Comparison of ENCODE assay signal across 12 mouse cellular contexts in the genomic region with DNA sequence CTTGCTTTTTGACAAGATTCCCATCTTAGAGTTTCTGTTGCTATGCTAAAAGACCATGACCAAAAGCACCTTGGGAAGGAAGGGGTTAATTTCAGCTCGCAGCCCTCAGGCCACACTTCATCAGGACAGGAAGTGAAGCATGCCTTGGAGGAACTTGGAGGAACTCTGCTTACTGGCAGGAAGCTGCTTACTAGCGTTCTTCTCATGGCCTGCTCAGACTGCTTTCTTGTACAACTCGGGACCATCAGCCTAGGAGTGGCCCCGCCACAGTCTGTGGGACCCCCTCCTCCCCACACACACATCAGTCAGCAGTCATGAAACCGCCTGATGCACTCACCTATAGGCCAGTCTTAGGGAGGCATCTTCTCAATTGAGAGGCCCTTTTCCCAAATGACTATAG. TPM values are rescaled to one million over a fixed set of nuclear protein-coding genes. Genes with fewer than 3 reads are reported as not detected.
DNase-seq lines count a peak whose midpoint lies in the region; ATAC-seq and TF ChIP-seq lines count a peak whose summit lies in the region.
"Had no signal": no experiment of that assay in that cellular context is flagged by ENCODE, and none has a peak within 500 bp of the region (broad histone marks: within the 10 kb centered on the region; RNA-seq: fewer than 3 reads in every experiment).

No protein-coding gene starts in this region.

- H3K9ac ChIP-seq in heart, embryonic 12.5 days: no peak overlapping the region
- H3K9ac ChIP-seq in lung, postnatal 0 days (replicated peaks; ENCODE audit: low read depth): 0 out of 2 replicates have a peak overlapping the region, but pooled peaks have one; percentile 6
- no peak overlapping the region for H3K9ac ChIP-seq in stomach, embryonic 16.5 days (ENCODE audit: low read length)
- H3K9ac ChIP-seq: neural tube, embryonic 13.5 days had no signal

- TF ChIP-seq EP300 in lung, postnatal 0 days (IDR thresholded peaks at IDR 0.05): no peak

- no peaks in the 10 kb centered on the region for H3K9me3 ChIP-seq in heart, embryonic 12.5 days (replicated peaks)
- H3K9me3 ChIP-seq in heart, embryonic 10.5 days: no peaks in the 10 kb centered on the region
- no peaks in the 10 kb centered on the region for H3K9me3 ChIP-seq in lung, postnatal 0 days (ENCODE audit: low read length)
- H3K9me3 ChIP-seq in stomach, embryonic 16.5 days (replicated peaks; ENCODE audit: control insufficient read depth, low read length): no peaks in the 10 kb centered on the region
- H3K9me3 ChIP-seq: neural tube, embryonic 13.5 days had no signal

- H3K27ac ChIP-seq in heart, embryonic 12.5 days (ENCODE audit: poor library complexity, severe bottlenecking): no peak overlapping the region
- no peak overlapping the region for H3K27ac ChIP-seq in heart, embryonic 10.5 days
- peak overlapping the region; percentile 48; the same call in 1 of the 2 replicates for H3K27ac ChIP-seq in lung, postnatal 0 days (ENCODE audit: low read length)
- H3K27ac ChIP-seq in stomach, embryonic 16.5 days (ENCODE audit: low read length): peak overlapping the region; percentile 54; the same call in 1 of the 2 replicates
- H3K27ac ChIP-seq: neural tube, embryonic 13.5 days had no signal

- WGBS in heart, embryonic 12.5 days: 30% methylated on average over 5 of the region's 5 CpGs
- 41% methylated on average over 5 of the region's 5 CpGs for WGBS in heart, embryonic 10.5 days
- 18% methylated on average over 5 of the region's 5 CpGs for WGBS in lung, postnatal 0 days
- 19% methylated on average over 5 of the region's 5 CpGs for WGBS in lung, adult 2 months
- WGBS in stomach, embryonic 16.5 days: 33% methylated on average over 5 of the region's 5 CpGs

- no peak for TF ChIP-seq CTCF in lung, postnatal 0 days (IDR thresholded peaks at IDR 0.05)
- no peak for TF ChIP-seq CTCF in lung, adult 2 months (IDR thresholded peaks at IDR 0.05; ENCODE audit: insufficient read depth, low read length)

- H3K27me3 ChIP-seq in heart, embryonic 12.5 days (replicated peaks): no peaks in the 10 kb centered on the region
- H3K27me3 ChIP-seq in heart, embryonic 10.5 days (ENCODE audit: insufficient read depth, poor library complexity, severe bottlenecking): no peaks in the 10 kb centered on the region
- no peaks in the 10 kb centered on the region for H3K27me3 ChIP-seq in lung, postnatal 0 days (replicated peaks; ENCODE audit: insufficient read depth, low read length)
- H3K27me3 ChIP-seq in stomach, embryonic 16.5 days (ENCODE audit: control insufficient read depth, insufficient read depth, low read length): no peaks in the 10 kb centered on the region
- H3K27me3 ChIP-seq: neural tube, embryonic 13.5 days had no signal

- no peak overlapping the region for H3K4me2 ChIP-seq in heart, embryonic 12.5 days
- H3K4me2 ChIP-seq in lung, postnatal 0 days (replicated peaks; ENCODE audit: low read depth, low read length): no peak overlapping the region
- H3K4me2 ChIP-seq in stomach, embryonic 16.5 days (ENCODE audit: low read depth, low read length): no peak overlapping the region
- H3K4me2 ChIP-seq: neural tube, embryonic 13.5 days had no signal

- peak; percentile 19; the same call in 1 of the 2 replicates for ATAC-seq in heart, embryonic 12.5 days (ENCODE audit: insufficient number of reproducible peaks, low FRiP score)
- ATAC-seq in lung, postnatal 0 days: 0 out of 2 replicates have a peak, but pooled peaks have one; percentile 6
- ATAC-seq in stomach, embryonic 16.5 days (ENCODE audit: insufficient read depth, low FRiP score): peak; percentile 57; the same call in 1 of the 2 replicates

- intact Hi-C loops in heart, postnatal 10 days (cut with DNase I): no loop called here

- no peak for DNase-seq in heart, embryonic 10.5 days (ENCODE audit: low spot score)
- DNase-seq in lung, postnatal 0 days (ENCODE audit: low spot score): peak; percentile 59
- DNase-seq in lung, adult 2 months: no peak
- DNase-seq in heart, postnatal 10 days: peak; percentile 29 to 42
- DNase-seq in natural killer cell, adult 2 months (ENCODE audit: low spot score in 2 of 2): no peak
- no peak for DNase-seq in layer of hippocampus, adult 18-20 months (ENCODE audit: low spot score in 2 of 2)
- DNase-seq: cerebellum, adult 18-20 months; layer of hippocampus, adult 9-11 months; thymus, postnatal 14 days had no signal

- TF ChIP-seq POLR2A in lung, adult 2 months (IDR thresholded peaks at IDR 0.05; ENCODE audit: borderline replicate concordance, extremely low read depth, low read depth, low read length): no peak

- H3K4me1 ChIP-seq in heart, embryonic 12.5 days (replicated peaks): peaks cover 35% of the 10 kb centered on the region
- no peaks in the 10 kb centered on the region for H3K4me1 ChIP-seq in heart, embryonic 10.5 days
- peaks cover 11% of the 10 kb centered on the region for H3K4me1 ChIP-seq in lung, postnatal 0 days (ENCODE audit: insufficient read depth, low read depth, low read length)
- H3K4me1 ChIP-seq in lung, adult 2 months (ENCODE audit: control insufficient read depth, insufficient read depth, low read length): no peaks in the 10 kb centered on the region; the same call in none of the 2 replicates
- H3K4me1 ChIP-seq in stomach, embryonic 16.5 days (ENCODE audit: control insufficient read depth, insufficient read depth, low read length): no peaks in the 10 kb centered on the region
- H3K4me1 ChIP-seq: neural tube, embryonic 13.5 days had no signal

- peaks cover 87% of the 10 kb centered on the region for H3K36me3 ChIP-seq in heart, embryonic 12.5 days
- H3K36me3 ChIP-seq in heart, embryonic 10.5 days: peaks cover 96% of the 10 kb centered on the region
- H3K36me3 ChIP-seq in lung, postnatal 0 days (ENCODE audit: insufficient read depth, low read length): peaks cover 18% of the 10 kb centered on the region
- H3K36me3 ChIP-seq in stomach, embryonic 16.5 days (ENCODE audit: control insufficient read depth, insufficient read depth, low read length): peaks cover 11% of the 10 kb centered on the region

- no peak overlapping the region for H3K4me3 ChIP-seq in heart, embryonic 12.5 days
- no peak overlapping the region for H3K4me3 ChIP-seq in heart, embryonic 10.5 days
- no peak overlapping the region for H3K4me3 ChIP-seq in lung, postnatal 0 days (ENCODE audit: low read depth, low read length)
- H3K4me3 ChIP-seq in lung, adult 2 months (replicated peaks; ENCODE audit: extremely low read depth, low read depth, low read length): no peak overlapping the region
- no peak overlapping the region for H3K4me3 ChIP-seq in stomach, embryonic 16.5 days (replicated peaks; ENCODE audit: low read length)
- H3K4me3 ChIP-seq: neural tube, embryonic 13.5 days had no signal

RNA-seq across cellular contexts. Expression of gene Rab14, which starts 26.8 kb away (rescaled TPM):
- polyA plus RNA-seq in heart, embryonic 12.5 days (2016; fragmentation: Nextera tagmentation; extraction: Ambion mirVana): 255 and 280 TPM in 2 replicates
- polyA plus RNA-seq in heart, embryonic 10.5 days (2016; fragmentation: Nextera tagmentation; extraction: Ambion mirVana): 220 and 234 TPM in 2 replicates
- 434 and 473 TPM in 2 replicates for polyA plus RNA-seq in lung, postnatal 0 days (2015; fragmentation: Nextera tagmentation; extraction: Ambion mirVana)
- polyA plus RNA-seq in lung, adult 2 months (2012; rRNA removed): 120 and 360 TPM in 2 replicates
- total RNA-seq in heart, postnatal 10 days (2021): 100 to 1,000 TPM; 154 to 160 TPM
- polyA plus RNA-seq in stomach, embryonic 16.5 days (2015; fragmentation: Nextera tagmentation; extraction: Ambion mirVana): 292 and 332 TPM in 2 replicates
- 100 to 1,000 TPM; 237 to 248 TPM for total RNA-seq in layer of hippocampus, adult 18-20 months (2021)

Comparison
In these comparisons a context has a peak if more than half of its experiments do, and no peak if none do; other contexts are left out.
1. DNase-seq: peak in lung, postnatal 0 days (single experiment) and heart, postnatal 10 days (2 of 2); none in heart, embryonic 10.5 days (single experiment), lung, adult 2 months (single experiment), natural killer cell, adult 2 months (0 of 2) and layer of hippocampus, adult 18-20 months (0 of 2).
2. ATAC-seq: peak in every context shown above with its lines; median percentile 57 in stomach, embryonic 16.5 days; 19 in heart, embryonic 12.5 days; 6 in lung, postnatal 0 days.
3. H3K27ac ChIP-seq: peak in lung, postnatal 0 days (single experiment) and stomach, embryonic 16.5 days (single experiment); none in heart, embryonic 12.5 days (single experiment) and heart, embryonic 10.5 days (single experiment).